Mouse (Mus musculus) olfactory bulb, adult 2 months (tissue): ENCODE data around the gene Ppp1r14a. TPM values are rescaled to one million over a fixed set of nuclear protein-coding genes. Genes with fewer than 3 reads are reported as not detected.

Experiments used
- H3K27ac ChIP-seq: fragments of 200-500 bp; 2 replicates; pipeline ENCODE4 v1.5.1; 2012; ENCODE audit warnings: low read depth, low read length; ENCODE audit not compliant: insufficient read depth
- H3K4me1 ChIP-seq: fragments of 200-500 bp; 2 replicates; pipeline ENCODE4 v1.6.1; 2012; ENCODE audit warnings: low read length; ENCODE audit not compliant: control insufficient read depth, insufficient read depth
- H3K4me3 ChIP-seq: fragments of 200-500 bp; 2 replicates; pipeline ENCODE4 v1.5.1; 2012; ENCODE audit warnings: mild to moderate bottlenecking, low read depth, low read length, moderate library complexity; ENCODE audit not compliant: insufficient read depth
- CTCF ChIP-seq: fragments of 200-500 bp; IDR thresholded peaks from 2 replicates; pipeline ENCODE4 v1.5.1; 2012; ENCODE audit warnings: low read depth, mild to moderate bottlenecking, low read length, moderate library complexity; ENCODE audit not compliant: insufficient read depth
- POLR2A ChIP-seq: fragments of 200-500 bp; IDR thresholded peaks from 2 replicates; pipeline ENCODE4 v1.6.1; 2012; ENCODE audit warnings: mild to moderate bottlenecking, low read depth, low read length, moderate library complexity; ENCODE audit not compliant: insufficient read depth
- WGBS: fragments of 180-500 bp; shearing (Covaris S2); methylation state at CpG from one replicate; pipeline ENCODE4 v1.1.7; 2018; 5-methylcytosine and 5-hydroxymethylcytosine counted together
- polyA plus RNA-seq: library from polyadenylated mRNA; stranded (reverse); fragments of >200 nt; gene quantifications from 2 replicates; pipeline ENCODE4 v1.2.4, GENCODE M21; 2012; ENCODE audit warnings: low replicate concordance; ENCODE audit not compliant: missing spikeins, insufficient read depth, insufficient read length

The Ppp1r14a gene
- polyA plus RNA-seq, 1 experiment: not detected

DNA sequence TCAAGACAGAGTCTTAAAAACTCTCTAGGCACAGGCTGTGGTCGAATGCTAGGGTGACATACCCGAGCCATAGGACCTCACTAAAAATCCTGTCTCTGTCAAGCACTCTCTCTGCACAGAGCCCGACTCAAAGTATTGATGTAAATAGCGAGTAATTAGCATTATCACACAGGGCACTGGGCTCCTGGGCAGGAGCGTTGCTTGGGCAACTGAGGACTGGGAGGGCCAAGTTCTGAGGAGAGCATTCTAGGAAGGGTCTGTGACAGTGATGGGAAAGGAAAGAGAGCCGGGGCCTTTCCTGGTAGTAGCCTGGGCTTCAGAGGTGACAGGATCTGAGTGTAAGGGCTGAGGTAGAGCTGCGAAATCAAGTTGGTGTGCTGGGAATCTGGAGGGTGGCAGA, 17.0 kb downstream of the Ppp1r14a start:
- H3K4me1 ChIP-seq: peaks cover 22% of the 10 kb centered on the region
- WGBS: 32% methylated on average over 7 of the region's 7 CpGs
- TF ChIP-seq POLR2A: no peak
- TF ChIP-seq CTCF: no peak
- H3K27ac ChIP-seq: peak overlapping the region; percentile 27; the same call in 1 of the 2 replicates
- H3K4me3 ChIP-seq: peak overlapping the region; percentile 8; the same call in 1 of the 2 replicates

DNA sequence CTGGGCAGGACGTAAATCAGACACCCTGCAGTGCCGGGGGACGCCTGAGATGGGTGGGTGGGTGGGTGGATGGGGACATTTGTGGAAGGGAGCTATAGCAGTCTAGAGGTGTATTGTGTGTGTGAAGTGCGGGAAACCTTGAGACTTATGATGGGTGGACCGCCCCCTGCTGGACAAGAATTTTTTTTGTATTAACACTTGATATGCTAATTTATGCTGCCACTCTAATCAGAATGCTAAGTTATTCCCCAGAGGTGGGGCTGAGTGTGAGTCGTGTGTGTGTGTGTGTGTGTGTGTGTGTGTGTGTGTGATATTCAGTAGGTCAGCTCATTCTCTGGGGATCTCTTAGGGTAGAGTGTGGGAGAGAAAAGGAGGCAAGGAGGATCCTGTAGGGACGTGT, 17.5 kb downstream of the Ppp1r14a start:
- Histone ChIP-seq H3K27ac (peak overlapping the region; percentile 39), H3K4me1 (peaks cover 24% of the 10 kb centered on the region), H3K4me3 (no peak overlapping the region)
- WGBS: 19% methylated on average over 7 of the region's 7 CpGs
- TF ChIP-seq CTCF (no peak), POLR2A (no peak)

DNA sequence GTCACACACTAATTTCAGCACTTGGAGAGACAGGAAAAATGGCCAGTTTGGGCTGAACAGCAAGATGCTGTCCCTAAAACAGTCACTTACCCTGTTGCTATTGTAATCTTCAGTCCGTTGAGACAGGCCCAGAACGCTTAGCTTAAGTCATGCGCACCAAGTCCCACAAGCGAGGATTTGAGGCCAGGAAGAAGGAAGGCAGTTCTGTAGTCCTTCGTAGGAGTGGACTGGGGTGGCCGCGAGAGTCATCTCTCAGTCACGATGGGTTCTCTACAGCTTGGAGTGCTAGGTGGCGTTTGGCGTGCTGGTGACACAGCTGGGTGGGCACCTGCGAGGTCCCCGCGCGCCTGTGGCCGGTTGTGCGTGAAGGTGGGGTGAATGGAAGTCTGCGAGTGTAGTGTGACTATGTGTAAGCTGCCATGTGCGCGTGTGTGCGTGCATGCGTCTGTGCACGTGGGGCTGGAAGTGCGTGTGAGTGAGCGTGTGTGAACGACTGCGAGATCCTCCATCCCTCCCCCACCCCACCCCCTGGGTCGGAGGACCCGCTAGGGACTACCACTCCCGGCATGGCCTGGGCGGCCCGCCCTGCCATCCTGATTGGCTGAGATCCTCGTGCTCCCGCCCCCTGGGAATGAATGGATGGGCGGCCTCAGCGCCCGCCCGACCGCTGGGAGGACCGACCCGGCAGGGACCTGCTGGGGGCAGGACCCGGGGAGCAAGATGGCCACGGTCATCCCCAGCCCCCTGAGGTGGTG, 18.4 kb downstream of the Ppp1r14a start:
- Histone ChIP-seq H3K27ac (peak overlapping the region; percentile 23), H3K4me1 (peaks cover 25% of the 10 kb centered on the region), H3K4me3 (peak overlapping the region; percentile 74)
- TF ChIP-seq POLR2A (peak; percentile 33; the same call in 1 of the 2 replicates), CTCF (no peak)
- WGBS: 1% methylated on average over 42 of the region's 42 CpGs

DNA sequence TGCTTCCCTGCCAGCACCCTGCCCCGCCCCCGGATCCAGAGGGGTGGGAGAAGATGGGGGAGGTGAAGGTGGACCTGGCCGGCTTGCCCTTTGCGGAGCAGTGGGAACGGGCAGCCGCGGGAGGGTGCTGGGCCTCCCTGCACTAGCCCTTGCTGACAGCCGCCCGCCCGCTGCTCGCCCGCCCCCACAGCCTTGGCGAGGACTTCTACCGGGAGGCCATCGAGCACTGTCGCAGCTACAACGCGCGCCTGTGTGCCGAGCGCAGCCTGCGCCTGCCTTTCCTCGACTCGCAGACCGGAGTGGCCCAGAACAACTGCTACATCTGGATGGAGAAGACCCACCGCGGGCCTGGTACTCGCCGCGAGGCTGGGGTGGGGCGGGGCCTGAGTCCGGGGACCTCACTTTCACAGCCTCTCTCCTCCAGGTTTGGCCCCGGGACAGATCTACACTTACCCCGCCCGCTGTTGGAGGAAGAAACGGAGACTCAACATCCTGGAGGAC, 20.2 kb downstream of the Ppp1r14a start:
- Histone ChIP-seq H3K4me1 (peaks cover 41% of the 10 kb centered on the region), H3K4me3 (peak overlapping the region; percentile 57), H3K27ac (peak overlapping the region; percentile 35)
- TF ChIP-seq CTCF (no peak), POLR2A (peak; percentile 19; the same call in 1 of the 2 replicates)
- WGBS: under 1% methylated on average over 36 of the region's 36 CpGs

DNA sequence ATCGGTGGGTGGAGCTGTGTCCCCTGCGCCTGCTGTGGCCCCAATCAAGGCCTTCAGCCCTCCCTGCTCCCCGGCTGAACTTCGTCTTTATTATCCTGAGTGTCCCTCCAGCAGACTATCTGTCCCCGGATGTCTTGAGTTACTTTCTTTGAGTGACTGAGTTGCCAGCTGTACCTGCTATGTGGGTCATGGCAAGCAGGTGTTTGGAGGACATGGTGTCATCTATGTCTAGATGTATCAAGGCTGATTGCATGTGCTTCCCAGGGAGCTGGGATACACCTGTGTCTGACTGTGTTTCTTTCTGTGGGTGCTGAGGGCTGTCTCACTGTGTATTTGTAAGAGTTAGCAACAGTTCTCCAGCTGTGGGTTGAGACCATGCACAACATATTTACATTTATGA, 20.6 kb downstream of the Ppp1r14a start:
- H3K27ac ChIP-seq: peak overlapping the region; percentile 35
- no peak for TF ChIP-seq CTCF
- no peak for TF ChIP-seq POLR2A
- 2% methylated on average over 5 of the region's 5 CpGs for whole genome bisulfite sequencing
- peaks cover 45% of the 10 kb centered on the region for H3K4me1 ChIP-seq
- peak overlapping the region; percentile 57 for H3K4me3 ChIP-seq

DNA sequence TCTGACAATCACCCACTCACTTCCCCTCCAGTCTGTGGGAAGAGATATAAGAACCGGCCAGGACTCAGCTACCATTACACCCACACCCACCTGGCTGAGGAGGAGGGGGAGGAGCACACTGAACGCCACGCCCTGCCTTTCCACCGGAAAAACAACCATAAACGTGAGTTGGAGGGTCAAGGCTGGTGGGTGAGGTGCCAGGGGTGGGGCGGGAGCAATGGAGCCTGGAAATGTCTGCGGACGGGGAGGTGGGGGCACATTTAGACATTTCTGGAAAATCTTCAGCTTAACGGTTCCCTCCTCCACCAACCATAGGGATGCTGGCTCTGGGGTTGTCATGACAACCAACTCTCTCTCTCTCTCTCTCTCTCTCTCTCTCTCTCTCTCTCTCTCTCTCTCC, 23.9 kb downstream of the Ppp1r14a start:
- H3K4me1 ChIP-seq: peaks cover 58% of the 10 kb centered on the region

DNA sequence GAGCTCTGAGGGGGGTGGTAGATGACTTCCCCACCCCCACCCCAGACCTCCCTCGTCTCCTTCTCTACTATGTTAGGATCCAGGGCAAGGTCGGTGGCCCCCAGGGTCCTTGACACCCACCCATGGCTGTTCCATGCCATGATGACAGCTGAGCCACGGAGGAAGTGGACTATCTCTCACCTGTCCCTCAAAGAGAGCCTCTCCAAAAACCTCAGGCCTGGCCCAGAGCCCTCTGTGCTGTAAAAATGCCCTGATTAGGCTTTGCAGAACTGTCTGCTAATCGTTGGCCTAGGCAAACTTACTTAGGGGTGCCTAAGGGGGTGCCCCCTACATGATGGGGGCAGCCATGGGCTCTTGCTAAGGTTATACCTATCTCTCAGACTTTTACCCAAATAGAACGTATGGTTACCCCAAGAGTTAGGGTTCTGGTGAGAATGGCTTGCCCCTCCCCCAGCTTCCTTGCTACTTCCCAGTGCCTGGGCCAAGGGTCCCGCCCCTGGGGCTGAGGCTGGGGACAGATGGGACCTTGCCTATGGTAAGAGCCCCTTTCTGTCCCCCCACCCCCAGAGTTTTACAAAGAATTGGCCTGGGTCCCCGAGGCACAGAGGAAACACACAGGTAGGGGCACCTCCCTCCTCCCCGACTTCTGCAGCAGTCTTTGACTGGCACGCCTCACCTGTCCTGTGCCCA, 24.6 kb downstream of the Ppp1r14a start:
- WGBS: 40% methylated on average over 9 of the region's 9 CpGs
- Histone ChIP-seq H3K27ac (peak overlapping the region; percentile 93), H3K4me1 (peaks cover 64% of the 10 kb centered on the region), H3K4me3 (peak overlapping the region; percentile 19)
- TF ChIP-seq CTCF (no peak), POLR2A (no peak)

More for the DNA sequence above, 23.9 kb downstream of the Ppp1r14a start:
- peak overlapping the region; percentile 93 for H3K27ac ChIP-seq
- TF ChIP-seq POLR2A: no peak
- no peak for TF ChIP-seq CTCF
- WGBS: 14% methylated on average over 9 of the region's 9 CpGs
- peak overlapping the region; percentile 39 for H3K4me3 ChIP-seq

DNA sequence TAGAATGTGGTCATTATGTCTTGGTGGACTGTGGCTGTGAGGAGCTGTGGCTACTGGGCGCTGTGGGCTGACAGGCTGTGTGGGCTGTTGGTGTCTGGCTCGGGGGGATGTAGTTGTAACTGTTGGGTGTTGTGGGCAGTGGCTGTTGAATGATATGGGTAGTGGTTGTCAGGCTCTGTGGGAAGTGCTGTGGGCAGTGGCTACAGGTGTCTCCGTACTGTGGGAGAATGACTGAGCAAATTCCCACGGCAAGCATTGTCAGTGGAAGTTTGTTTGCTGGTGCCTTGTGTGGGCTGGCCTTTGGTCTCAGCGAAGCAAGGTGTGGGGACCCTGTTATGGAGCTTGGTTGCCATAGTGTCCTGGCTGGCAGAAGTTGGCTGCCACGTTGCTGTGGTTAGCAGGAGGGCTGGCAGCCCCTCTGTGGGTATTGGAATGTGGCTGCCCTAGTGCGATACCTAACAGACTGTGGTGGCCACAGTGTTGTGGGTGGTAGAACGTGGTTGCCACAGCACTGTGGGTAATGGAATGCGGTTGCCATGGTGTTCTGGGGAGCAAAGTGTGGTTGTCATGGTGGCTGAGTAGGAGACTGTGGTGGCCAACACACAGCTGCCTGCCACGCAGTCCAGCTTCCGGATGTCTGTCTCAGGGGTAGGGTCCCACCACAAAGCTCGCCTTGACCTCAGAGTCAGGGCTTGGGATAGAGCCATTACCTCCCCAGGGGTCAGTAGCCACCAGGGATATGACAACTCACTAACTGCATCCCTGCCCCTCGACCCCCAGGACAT, 25.9 kb downstream of the Ppp1r14a start:
- H3K27ac ChIP-seq: peak overlapping the region; percentile 93
- WGBS: 28% methylated on average over 13 of the region's 13 CpGs
- peak overlapping the region; percentile 1; the same call in 1 of the 2 replicates for H3K4me3 ChIP-seq
- TF ChIP-seq CTCF (no peak), POLR2A (no peak)
- peaks cover 78% of the 10 kb centered on the region for H3K4me1 ChIP-seq
